Mouse (Mus musculus) right cerebral cortex, adult 18-20 months (tissue): ENCODE measurements at regions not wholly inside any gene's neighbourhood (a gene's known extent, or its start where the extent isn't known, plus 50 kb on each side); places are given as distances from the start of the nearest gene placed in this dataset.

Source experiments
- DNase-seq: peaks from one replicate; pipeline ENCODE4 v3.0.0; 2022; ENCODE audit warnings: mixed read lengths

GRCm38 (mm10) chr12:85527011-85527410 is 53.3 kb downstream of the Fos start:
- no peak for DNase-seq

GRCm38 (mm10) chr12:85531638-85532037 is 57.9 kb downstream of the Fos start:
- no peak for DNase-seq

GRCm38 (mm10) chr12:85532221-85532612 is 58.5 kb downstream of the Fos start:
- no peak for DNase-seq

GRCm38 (mm10) chr12:85532613-85533460 is 59.1 kb downstream of the Fos start:
- DNase-seq: peak; percentile 16

- no peak for DNase-seq
Measured at GRCm38 (mm10) chr12:85533603-85534002, 59.9 kb downstream of the Fos start.

GRCm38 (mm10) chr12:85539423-85539822 is 59.4 kb upstream of the Jdp2 start:
- DNase-seq: no peak

- DNase-seq: no peak
Measured at GRCm38 (mm10) chr12:85541153-85541552, 57.7 kb upstream of the Jdp2 start.

- DNase-seq: no peak
Measured at GRCm38 (mm10) chr12:85542881-85543280, 55.9 kb upstream of the Jdp2 start.

GRCm38 (mm10) chr12:85543520-85543919 is 55.3 kb upstream of the Jdp2 start:
- no peak for DNase-seq

GRCm38 (mm10) chr12:85544801-85545200 is 54.0 kb upstream of the Jdp2 start:
- no peak for DNase-seq

- DNase-seq: no peak
Measured at GRCm38 (mm10) chr12:85545718-85546117, 53.1 kb upstream of the Jdp2 start.

GRCm38 (mm10) chr12:85548076-85548475 is 50.8 kb upstream of the Jdp2 start:
- DNase-seq: no peak
